Mouse (Mus musculus) C2C12 (cell line): ENCODE measurements around the gene Htr6.

ENCODE experiments used
- CTCF ChIP-seq: IDR thresholded peaks from one replicate; pipeline ENCODE4 v1.5.1; 2011; ENCODE audit not compliant: control insufficient read depth, insufficient read depth, insufficient read length
- MYOD1 ChIP-seq: IDR thresholded peaks from one replicate; pipeline ENCODE4 v1.6.1; 2011; ENCODE audit warnings: low read depth; ENCODE audit not compliant: control insufficient read depth, insufficient read length
- USF1 ChIP-seq: IDR thresholded peaks from one replicate; pipeline ENCODE4 v1.6.1; 2011; ENCODE audit warnings: low read depth, mild to moderate bottlenecking, control low read depth, moderate library complexity

- TF ChIP-seq CTCF: no peak
- no peak for TF ChIP-seq MYOD1
- no peak for TF ChIP-seq USF1
Measured at GRCm38 (mm10) chr4:139034942-139035341, 40.4 kb downstream of the Htr6 start.
